Mouse (Mus musculus) adrenal gland, adult 18-20 months (tissue): ENCODE measurements around the gene Dennd1c. TPM values are rescaled to one million over a fixed set of nuclear protein-coding genes. Genes with fewer than 3 reads are reported as not detected.

Source experiments
- DNase-seq, 2 experiments: peaks; one replicate each; pipeline ENCODE4 v3.0.0; 2021 to 2022; ENCODE audit warnings: low spot score in 2 of 2
- long read RNA-seq, 2 experiments: library from polyadenylated mRNA; stranded (forward); transcript quantifications; one replicate each; pipeline ENCODE4 v2.0.0; 2021
- total RNA-seq, 2 experiments: library from RNA; stranded (reverse); gene quantifications; 1 replicate in 1 of 2; 2 replicates in 1 of 2; pipeline ENCODE4 v1.2.3; 2021

The Dennd1c gene
- 1 to 10 TPM; 1.3 to 2.3 TPM for total RNA-seq
- long read RNA-seq, experiment 1 = 0 reads
- long read RNA-seq, experiment 2 = 0 reads

- DNase-seq = no peak
These were observed at the start of gene Dennd1c for GRCm38 (mm10) chr17:57078336-57078735. Gene Dennd1c (minus strand): TSS chr17:57078514.

GRCm38 (mm10) chr17:57125853-57126622, 47.7 kb upstream of the Dennd1c start:
- DNase-seq = no peak

GRCm38 (mm10) chr17:57124792-57125191, 46.5 kb upstream of the Dennd1c start:
- no peak for DNase-seq

- DNase-seq = no peak
These were observed 45.1 kb upstream of the Dennd1c start for GRCm38 (mm10) chr17:57123192-57124118.

GRCm38 (mm10) chr17:57121856-57122255, 43.5 kb upstream of the Dennd1c start:
- no peak for DNase-seq

- no peak for DNase-seq
These were observed 40.4 kb upstream of the Dennd1c start for GRCm38 (mm10) chr17:57118524-57119349.

GRCm38 (mm10) chr17:57116801-57117200, 38.5 kb upstream of the Dennd1c start:
- no peak for DNase-seq

- no peak for DNase-seq
These were observed 34.6 kb upstream of the Dennd1c start for GRCm38 (mm10) chr17:57112768-57113474.

- DNase-seq = no peak
These were observed 31.7 kb upstream of the Dennd1c start for GRCm38 (mm10) chr17:57110005-57110404.

GRCm38 (mm10) chr17:57108666-57109171, 30.4 kb upstream of the Dennd1c start:
- no peak for DNase-seq

- DNase-seq = no peak
These were observed 29.8 kb upstream of the Dennd1c start for GRCm38 (mm10) chr17:57108040-57108665.

- DNase-seq = no peak
These were observed 28.8 kb upstream of the Dennd1c start for GRCm38 (mm10) chr17:57107064-57107463.

- DNase-seq = no peak
These were observed 27.7 kb upstream of the Dennd1c start for GRCm38 (mm10) chr17:57106035-57106368.

- DNase-seq = peak in 1 of 2 experiments; percentile 20
These were observed 27.1 kb upstream of the Dennd1c start, which contains the start of gene Tnfsf9 for GRCm38 (mm10) chr17:57105181-57106034. Gene Tnfsf9 (plus strand): TSS chr17:57105325.

- DNase-seq = no peak
These were observed 26.2 kb upstream of the Dennd1c start for GRCm38 (mm10) chr17:57104496-57104895.

- no peak for DNase-seq
These were observed 24.0 kb upstream of the Dennd1c start for GRCm38 (mm10) chr17:57102276-57102675.

- no peak for DNase-seq
These were observed 21.5 kb upstream of the Dennd1c start for GRCm38 (mm10) chr17:57099629-57100325.

- no peak for DNase-seq
These were observed 20.0 kb upstream of the Dennd1c start for GRCm38 (mm10) chr17:57098321-57098720.
